Mouse (Mus musculus) G1E (cell line): ENCODE results near the gene Klc4.

Experiments used
- CTCF ChIP-seq: IDR thresholded peaks from 2 replicates; pipeline ENCODE4 v1.5.1; 2012; ENCODE audit warnings: low read depth, low read length, inconsistent platforms, mixed read lengths
- GATA1 ChIP-seq: IDR thresholded peaks from 2 replicates; pipeline ENCODE4 v1.6.1; 2012; ENCODE audit warnings: borderline replicate concordance, low read length, inconsistent platforms, mixed read lengths
- GATA2 ChIP-seq: IDR thresholded peaks from 2 replicates; pipeline ENCODE4 v1.6.1; 2012; ENCODE audit warnings: low read depth, low read length, inconsistent platforms, borderline replicate concordance
- POLR2AphosphoS5 ChIP-seq: IDR thresholded peaks from 2 replicates; pipeline ENCODE4 v1.6.1; 2012; ENCODE audit warnings: low read depth, low read length, inconsistent platforms; ENCODE audit not compliant: insufficient replicate concordance
- TAL1 ChIP-seq: conservative IDR thresholded peaks from 2 replicates; pipeline ENCODE4 v1.6.1; 2012; ENCODE audit warnings: low read depth, low read length, inconsistent platforms, mixed read lengths

- TF ChIP-seq CTCF (no peak), TAL1 (no peak), GATA1 (no peak), GATA2 (no peak), POLR2AphosphoS5 (no peak)
Observed at GRCm38 (mm10) chr17:46661351-46661750, 15.5 kb upstream of the Klc4 start.
